Mouse (Mus musculus) myocyte (in vitro differentiated cells): ENCODE measurements at regions not wholly inside any gene's neighbourhood (a gene's known extent, or its start where the extent isn't known, plus 50 kb on each side); places are given as distances from the start of the nearest gene placed in this dataset.

ENCODE experiments used
- H3K27me3 ChIP-seq: one replicate; pipeline ENCODE4 v1.6.1; 2011; ENCODE audit not compliant: control insufficient read depth, insufficient read depth, insufficient read length
- H3K36me3 ChIP-seq: one replicate; pipeline ENCODE4 v1.6.1; 2011; ENCODE audit not compliant: control insufficient read depth, insufficient read depth
- H3K4me2 ChIP-seq: one replicate; pipeline ENCODE4 v1.6.1; 2011; ENCODE audit warnings: low read depth, control low read depth
- H3K4me3 ChIP-seq: one replicate; pipeline ENCODE4 v1.5.1; 2011; ENCODE audit warnings: mild to moderate bottlenecking, control low read depth, moderate library complexity
- H3K79me2 ChIP-seq: one replicate; pipeline ENCODE4 v1.6.1; 2011; ENCODE audit not compliant: control insufficient read depth, insufficient read depth
- H3ac ChIP-seq: one replicate; pipeline ENCODE4 v1.6.1; 2011; ENCODE audit not compliant: control insufficient read depth, insufficient read length
- CEBPB ChIP-seq: IDR thresholded peaks from 2 replicates; pipeline ENCODE4 v1.6.1; 2011; ENCODE audit warnings: mild to moderate bottlenecking, moderate library complexity; ENCODE audit not compliant: poor library complexity, insufficient read depth, severe bottlenecking
- MAX ChIP-seq: IDR thresholded peaks from one replicate; pipeline ENCODE4 v1.6.1; 2011; ENCODE audit warnings: low read depth, mild to moderate bottlenecking, control low read depth
- MYOD1 ChIP-seq, 3 experiments: IDR thresholded peaks; one replicate each; pipeline ENCODE4 v1.6.1; 2011; ENCODE audit warnings: control low read depth in 2 of 3, low read depth in 2 of 3, mild to moderate bottlenecking in 2 of 3, moderate library complexity in 1 of 3; ENCODE audit not compliant: insufficient read length in 2 of 3, control insufficient read depth in 1 of 3
- MYOG ChIP-seq, 3 experiments: IDR thresholded peaks; one replicate each; pipeline ENCODE4 v1.6.1; 2011; ENCODE audit warnings: control low read depth in 2 of 3, low read depth in 2 of 3, mild to moderate bottlenecking in 2 of 3; ENCODE audit not compliant: insufficient read length in 2 of 3, control insufficient read depth in 1 of 3, insufficient read depth in 1 of 3
- POLR2A ChIP-seq: IDR thresholded peaks from one replicate; pipeline ENCODE4 v1.6.1; 2011; ENCODE audit warnings: low read depth, mild to moderate bottlenecking, control low read depth, moderate library complexity; ENCODE audit not compliant: insufficient read length
- POLR2AphosphoS2 ChIP-seq: IDR thresholded peaks from one replicate; pipeline ENCODE4 v1.6.1; 2011; ENCODE audit warnings: low read depth, control low read depth; ENCODE audit not compliant: insufficient read length
- REST ChIP-seq: IDR thresholded peaks from one replicate; pipeline ENCODE4 v1.6.1; 2011; ENCODE audit warnings: mild to moderate bottlenecking, control low read depth, moderate library complexity; ENCODE audit not compliant: insufficient read depth, insufficient read length
- SRF ChIP-seq: IDR thresholded peaks from one replicate; pipeline ENCODE4 v1.6.1; 2011; ENCODE audit warnings: low read depth; ENCODE audit not compliant: control insufficient read depth, insufficient read length
- TCF12 ChIP-seq: IDR thresholded peaks from one replicate; pipeline ENCODE4 v1.6.1; 2011; ENCODE audit warnings: mild to moderate bottlenecking, control low read depth; ENCODE audit not compliant: poor library complexity, insufficient read depth, severe bottlenecking
- TCF3 ChIP-seq: IDR thresholded peaks from one replicate; pipeline ENCODE4 v1.6.1; 2011; ENCODE audit warnings: low read depth, control low read depth; ENCODE audit not compliant: insufficient read length
- USF1 ChIP-seq: IDR thresholded peaks from one replicate; pipeline ENCODE4 v1.6.1; 2011; ENCODE audit warnings: low read depth, mild to moderate bottlenecking, control low read depth, moderate library complexity

DNA sequence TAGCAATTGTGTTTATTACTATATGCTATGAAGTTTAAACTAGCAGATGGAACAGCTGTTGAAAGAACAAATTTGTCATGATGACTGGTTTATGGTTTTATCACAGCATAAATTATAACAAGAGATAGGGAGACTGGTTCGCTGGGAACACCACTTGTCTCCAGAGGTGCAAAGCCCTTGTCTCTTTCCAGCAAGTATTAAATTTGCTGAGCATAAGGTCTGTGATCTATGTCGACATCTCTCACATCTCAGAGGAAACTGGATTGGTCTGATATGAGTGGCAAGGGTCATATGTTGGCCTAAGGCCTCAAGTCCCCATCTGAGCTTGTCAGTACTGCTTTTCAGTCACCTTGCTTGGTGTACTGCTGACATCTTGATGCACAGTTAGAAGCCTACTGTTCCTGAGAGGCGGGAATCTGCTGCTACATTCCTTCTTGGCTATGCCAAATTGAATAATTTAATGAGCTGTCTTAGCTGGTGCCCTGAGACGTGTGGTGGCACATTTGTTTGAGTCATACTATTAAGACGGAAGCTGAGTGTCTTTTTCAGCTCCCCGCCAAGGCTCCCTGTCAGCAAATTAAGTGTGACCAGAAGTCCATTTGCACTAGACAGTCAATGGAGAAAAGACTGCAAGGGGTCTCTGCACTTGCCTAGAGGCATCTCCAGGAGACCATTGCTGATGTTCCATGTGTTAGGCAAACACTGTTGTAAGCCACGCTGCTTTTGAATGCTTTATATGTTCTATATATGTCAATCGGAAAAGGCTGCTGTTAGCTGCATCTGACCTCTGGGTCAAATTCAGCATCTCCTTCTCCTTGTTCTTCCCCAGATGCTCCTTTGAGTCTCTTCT lies 157.0 kb downstream of the Bmp2 start:
- TF ChIP-seq CEBPB (no peak), MYOG (IDR thresholded peaks at IDR 0.05; ENCODE audit: control insufficient read depth in 1 of 3, insufficient read depth in 1 of 3, insufficient read length in 2 of 3, low read depth in 2 of 3) (no peak), POLR2A (no peak), SRF (no peak), TCF3 (no peak), POLR2AphosphoS2 (no peak), USF1 (no peak), REST (no peak), MYOD1 (IDR thresholded peaks at IDR 0.05; ENCODE audit: control insufficient read depth in 1 of 3, insufficient read length in 2 of 3, low read depth in 2 of 3) (no peak), MAX (no peak), TCF12 (no peak)
- no peak overlapping the region for H3K4me2 ChIP-seq
- no peaks in the 10 kb centered on the region for H3K36me3 ChIP-seq
- H3K79me2 ChIP-seq, result no peaks in the 10 kb centered on the region
- H3K27me3 ChIP-seq, result no peaks in the 10 kb centered on the region
- no peak overlapping the region for H3ac ChIP-seq
- no peak overlapping the region for H3K4me3 ChIP-seq

DNA sequence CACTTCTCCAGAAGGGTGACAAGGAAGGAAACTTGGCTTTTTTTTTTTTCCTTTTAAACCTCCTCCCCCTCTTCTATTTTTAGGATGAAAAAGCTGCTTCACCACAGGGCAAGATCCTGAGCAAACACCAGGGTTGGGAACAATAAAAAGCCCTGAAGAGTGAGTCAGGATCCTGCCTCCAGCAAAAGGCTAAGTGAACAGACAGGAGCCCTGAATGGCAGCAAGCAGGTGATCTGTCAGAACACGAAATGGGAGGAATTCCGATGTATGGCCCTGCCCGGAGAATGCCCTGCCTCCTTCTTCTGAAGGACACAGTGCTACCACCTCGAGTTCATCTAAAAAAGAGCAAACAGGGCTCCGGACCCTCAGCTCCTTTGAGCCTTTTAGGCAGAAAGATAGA lies 164.3 kb downstream of the Bmp2 start:
- Histone ChIP-seq H3K36me3 (no peaks in the 10 kb centered on the region), H3K79me2 (no peaks in the 10 kb centered on the region), H3K4me2 (peak overlapping the region; percentile 58), H3K27me3 (no peaks in the 10 kb centered on the region), H3ac (no peak overlapping the region), H3K4me3 (no peak overlapping the region)
- TF ChIP-seq USF1 (no peak), POLR2AphosphoS2 (no peak), MYOD1 (IDR thresholded peaks at IDR 0.05; ENCODE audit: control insufficient read depth in 1 of 3, insufficient read length in 2 of 3, low read depth in 2 of 3) (peak in 1 of 3 experiments; percentile 6), MAX (no peak)

- no peak overlapping the region for H3ac ChIP-seq
Measured at GRCm38 (mm10) chr2:133717076-133717475, 165.1 kb downstream of the Bmp2 start.

DNA sequence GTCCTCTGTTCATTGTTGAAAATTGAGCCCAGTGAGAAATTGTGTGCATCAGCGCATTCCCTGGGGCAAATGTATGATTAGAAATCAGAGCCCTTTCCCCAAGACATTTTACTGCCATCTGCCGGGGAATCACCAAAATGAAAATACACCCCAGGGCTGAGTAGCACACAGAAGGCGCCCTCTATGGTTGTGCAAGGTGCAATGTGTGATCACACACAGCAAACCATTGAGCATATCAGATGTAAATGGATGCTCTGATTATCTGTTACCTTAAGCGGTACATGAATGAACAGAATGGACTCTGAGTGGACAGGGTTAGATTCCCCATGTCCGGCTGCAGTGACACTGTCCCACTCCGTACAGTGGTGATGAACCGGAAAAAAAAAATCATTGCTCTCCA lies 172.4 kb downstream of the Bmp2 start:
- Histone ChIP-seq H3K79me2 (no peaks in the 10 kb centered on the region), H3K36me3 (no peaks in the 10 kb centered on the region), H3ac (no peak overlapping the region), H3K4me3 (no peak overlapping the region), H3K27me3 (no peaks in the 10 kb centered on the region), H3K4me2 (no peak overlapping the region)
- no peak for TF ChIP-seq REST
- no peak for TF ChIP-seq TCF3
- TF ChIP-seq TCF12, result no peak

More at GRCm38 (mm10) chr2:133717076-133717475, 165.1 kb downstream of the Bmp2 start:
- no peaks in the 10 kb centered on the region for H3K36me3 ChIP-seq
- TF ChIP-seq MAX (no peak), MYOD1 (IDR thresholded peaks at IDR 0.05; ENCODE audit: control insufficient read depth in 1 of 3, insufficient read length in 2 of 3, low read depth in 2 of 3) (no peak), SRF (no peak), TCF3 (no peak), POLR2A (no peak), TCF12 (no peak), MYOG (IDR thresholded peaks at IDR 0.05; ENCODE audit: control insufficient read depth in 1 of 3, insufficient read depth in 1 of 3, insufficient read length in 2 of 3, low read depth in 2 of 3) (no peak), CEBPB (no peak)
- H3K79me2 ChIP-seq, result no peaks in the 10 kb centered on the region
- H3K27me3 ChIP-seq, result no peaks in the 10 kb centered on the region
- H3K4me2 ChIP-seq, result no peak overlapping the region
- no peak overlapping the region for H3K4me3 ChIP-seq

DNA sequence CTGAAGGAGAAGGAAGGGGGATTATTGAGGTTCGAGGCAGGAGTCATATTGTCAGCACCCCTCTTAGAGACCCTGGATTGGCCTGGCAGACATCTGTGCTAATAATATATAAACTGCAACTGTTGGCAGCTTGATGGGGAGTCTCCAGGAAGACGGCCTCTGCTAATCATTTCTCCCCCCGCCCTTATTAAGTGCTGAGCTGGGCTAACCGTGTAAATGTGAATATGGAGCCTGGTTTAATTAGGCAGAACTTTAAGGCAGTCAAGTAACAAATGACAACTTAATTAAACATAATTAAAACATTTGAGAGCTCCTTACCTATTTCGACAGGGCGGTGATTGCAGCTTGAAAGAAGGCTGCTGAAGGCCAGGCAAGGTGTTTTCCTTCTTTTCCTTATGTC lies 172.8 kb downstream of the Bmp2 start:
- Histone ChIP-seq H3K27me3 (no peaks in the 10 kb centered on the region), H3K4me3 (no peak overlapping the region), H3ac (no peak overlapping the region), H3K4me2 (no peak overlapping the region), H3K36me3 (no peaks in the 10 kb centered on the region), H3K79me2 (no peaks in the 10 kb centered on the region)
- TF ChIP-seq CEBPB (no peak), REST (no peak), USF1 (no peak), SRF (no peak)
